Mouse (Mus musculus) granulocyte monocyte progenitor cell, adult 5-6 weeks (primary cell): Measurements from ENCODE around the gene Klk1b22. TPM values are rescaled to one million over a fixed set of nuclear protein-coding genes. Genes with fewer than 3 reads are reported as not detected.
A peak's percentile ranks its signal among the peaks of the same experiment; 100 is the strongest.
"Not testable (repeated sequence)": the region's sequence is repeated elsewhere in the genome, so short reads cannot be mapped to it uniquely, and the experiment has no call there.

Experiments
- ATAC-seq: replicated peaks from 2 replicates; pipeline ENCODE4 v1.8.0; 2016; ENCODE audit warnings: mild to moderate bottlenecking, moderate TSS enrichment, inconsistent platforms; ENCODE audit not compliant: poor library complexity, severe bottlenecking
- total RNA-seq, 2 experiments: library from RNA; stranded (forward) in 1 of 2; stranded (reverse) in 1 of 2; fragments of 200-712, 200-1000 nt in 1 of 2; fragments of >200 nt in 1 of 2; fragmentation: Nextera tagmentation in 1 of 2; gene quantifications; 2 replicates each; pipeline ENCODE4 v1.2.3; 2014 to 2017

The Klk1b22 gene
- total RNA-seq (2014; fragmentation: Nextera tagmentation) (not detected in 2 replicates), total RNA-seq (2017) (not detected in 2 replicates)

GRCm38 (mm10) chr7:44112373-44112772 lies at the start of gene Klk1b22:
Gene Klk1b22, plus strand, starts transcription at chr7:44112673.
- ATAC-seq, result no peak

- peak; percentile 79 for ATAC-seq
These were observed 40.4 kb upstream of the Klk1b22 start for GRCm38 (mm10) chr7:44072117-44072516.

DNA sequence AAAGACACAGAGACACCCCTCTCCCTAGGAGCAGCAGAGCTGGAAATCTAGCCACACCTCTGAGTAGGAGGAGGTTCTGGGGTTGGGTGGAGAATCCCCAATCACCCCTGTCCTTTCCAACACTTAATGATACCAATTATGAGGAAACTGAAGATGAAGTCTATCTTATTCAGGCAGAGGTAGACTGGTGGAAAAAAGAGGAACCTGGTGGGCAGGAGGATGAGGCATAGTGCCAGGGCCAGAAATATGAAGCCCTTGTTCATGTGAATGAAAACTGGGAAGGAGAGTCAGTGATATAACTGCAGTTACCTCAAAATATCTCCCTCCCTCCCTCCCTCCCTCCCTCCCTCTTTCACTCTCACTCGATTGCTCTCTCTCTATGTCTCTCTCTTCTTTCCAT lies 34.8 kb upstream of the Klk1b22 start:
- no peak for ATAC-seq

- ATAC-seq, result no peak
These were observed 16.4 kb upstream of the Klk1b22 start for GRCm38 (mm10) chr7:44096111-44096510.

- ATAC-seq, result not testable (repeated sequence)
These were observed 10.4 kb upstream of the Klk1b22 start, which contains the start of gene Klk1b21 for GRCm38 (mm10) chr7:44102028-44102427. Gene Klk1b21, plus strand, starts transcription at chr7:44102328.

DNA sequence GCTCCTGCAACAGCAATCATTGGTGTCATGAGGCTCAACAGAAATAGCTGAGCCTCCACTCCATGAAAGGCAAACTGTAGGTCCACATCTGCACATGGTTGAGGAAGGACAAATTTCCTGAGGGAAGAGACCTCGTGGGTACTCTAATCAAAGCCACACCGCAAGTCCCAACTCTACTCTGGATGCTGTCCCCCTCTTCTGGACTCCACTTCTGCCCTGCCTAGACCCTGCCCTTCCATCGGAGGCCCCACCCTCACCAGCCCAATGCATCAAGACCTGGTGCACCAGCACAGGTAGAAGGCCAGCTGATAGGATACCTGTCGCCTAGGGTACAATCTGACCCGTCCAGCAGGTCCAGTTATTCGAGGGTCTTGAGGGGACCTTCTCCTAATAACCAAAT lies 11.0 kb downstream of the Klk1b22 start:
- ATAC-seq, result no peak

DNA sequence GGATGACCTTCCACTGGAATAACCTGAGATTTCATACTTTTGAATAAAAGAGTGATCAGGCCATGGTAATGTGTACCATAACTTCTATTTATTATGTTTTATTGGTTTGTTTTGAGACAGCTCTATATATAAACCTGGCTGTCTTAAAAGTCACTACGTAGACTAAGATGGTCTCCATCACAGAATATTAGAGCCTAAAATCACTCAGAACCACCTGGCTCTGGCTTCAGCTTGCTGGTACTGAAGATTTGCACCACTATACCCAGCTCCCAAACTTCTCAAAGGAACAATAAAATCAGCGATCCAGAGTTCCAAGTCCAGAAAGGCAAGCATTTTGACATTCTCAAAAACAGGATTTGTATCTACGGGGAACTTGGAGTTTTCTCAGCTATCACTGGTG lies 24.0 kb downstream of the Klk1b22 start, which contains the start of gene Klk1b16:
TSS of gene Klk1b16 (plus strand) at position 301 of the 400 bp plus-strand sequence.
- no peak for ATAC-seq

Other genes with a start within 250 kb of the Klk1b22 start
- gene Klk4, start 231.5 kb upstream of the Klk1b22 start, total RNA-seq (2014; fragmentation: Nextera tagmentation), result not detected in 2 replicates
- not detected in 2 replicates for gene Klk4, start 231.5 kb upstream of the Klk1b22 start, total RNA-seq (2017)
- not detected in 2 replicates for gene Klk15, start 178.9 kb upstream of the Klk1b22 start, total RNA-seq (2014; fragmentation: Nextera tagmentation)
- gene Klk15, start 178.9 kb upstream of the Klk1b22 start, total RNA-seq (2017), result not detected in 2 replicates
- gene Klk1b8, start 162.0 kb upstream of the Klk1b22 start, total RNA-seq (2014; fragmentation: Nextera tagmentation), result not detected in 2 replicates
- gene Klk1b8, start 162.0 kb upstream of the Klk1b22 start, total RNA-seq (2017), result not detected in 2 replicates
- not detected in 2 replicates for gene Klk1b1, start 145.9 kb upstream of the Klk1b22 start, total RNA-seq (2014; fragmentation: Nextera tagmentation)
- not detected in 2 replicates for gene Klk1b1, start 145.9 kb upstream of the Klk1b22 start, total RNA-seq (2017)
- not detected in 2 replicates for gene Klk1b9, start 136.6 kb upstream of the Klk1b22 start, total RNA-seq (2014; fragmentation: Nextera tagmentation)
- not detected in 2 replicates for gene Klk1b9, start 136.6 kb upstream of the Klk1b22 start, total RNA-seq (2017)
- gene Klk1b11, start 116.8 kb upstream of the Klk1b22 start, total RNA-seq (2014; fragmentation: Nextera tagmentation), result not detected in 2 replicates
- not detected in 2 replicates for gene Klk1b11, start 116.8 kb upstream of the Klk1b22 start, total RNA-seq (2017)
- not detected in 2 replicates for gene Klk1b26, start 100.5 kb upstream of the Klk1b22 start, total RNA-seq (2014; fragmentation: Nextera tagmentation)
- gene Klk1b26, start 100.5 kb upstream of the Klk1b22 start, total RNA-seq (2017), result not detected in 2 replicates
- not detected in 2 replicates for gene Klk1b27, start 60.4 kb upstream of the Klk1b22 start, total RNA-seq (2014; fragmentation: Nextera tagmentation)
- gene Klk1b27, start 60.4 kb upstream of the Klk1b22 start, total RNA-seq (2017), result not detected in 2 replicates
- gene Klk1b21, start 10.3 kb upstream of the Klk1b22 start, total RNA-seq (2014; fragmentation: Nextera tagmentation), result not detected in 2 replicates
- not detected in 2 replicates for gene Klk1b21, start 10.3 kb upstream of the Klk1b22 start, total RNA-seq (2017)
- gene Klk1b16, start 24.1 kb downstream of the Klk1b22 start, total RNA-seq (2014; fragmentation: Nextera tagmentation), result not detected in 2 replicates
- gene Klk1b16, start 24.1 kb downstream of the Klk1b22 start, total RNA-seq (2017), result not detected in 2 replicates
- gene Klk1b24, start 75.6 kb downstream of the Klk1b22 start, total RNA-seq (2014; fragmentation: Nextera tagmentation), result not detected in 2 replicates
- not detected in 2 replicates for gene Klk1b24, start 75.6 kb downstream of the Klk1b22 start, total RNA-seq (2017)
- gene Klk1b3, start 85.5 kb downstream of the Klk1b22 start, total RNA-seq (2014; fragmentation: Nextera tagmentation), result not detected in 2 replicates
- not detected in 2 replicates for gene Klk1b3, start 85.5 kb downstream of the Klk1b22 start, total RNA-seq (2017)
- not detected in 2 replicates for gene Klk1b4, start 94.8 kb downstream of the Klk1b22 start, total RNA-seq (2014; fragmentation: Nextera tagmentation)
- gene Klk1b4, start 94.8 kb downstream of the Klk1b22 start, total RNA-seq (2017), result not detected in 2 replicates
- not detected in 2 replicates for gene Klk1b5, start 103.3 kb downstream of the Klk1b22 start, total RNA-seq (2014; fragmentation: Nextera tagmentation)
- not detected in 2 replicates for gene Klk1b5, start 103.3 kb downstream of the Klk1b22 start, total RNA-seq (2017)
- not detected in 2 replicates for gene Klk1, start 112.7 kb downstream of the Klk1b22 start, total RNA-seq (2014; fragmentation: Nextera tagmentation)
- not detected in 2 replicates for gene Klk1, start 112.7 kb downstream of the Klk1b22 start, total RNA-seq (2017)
- gene Gm36864, start 123.5 kb downstream of the Klk1b22 start, total RNA-seq (2014; fragmentation: Nextera tagmentation), result not detected in 2 replicates
- gene Gm36864, start 123.5 kb downstream of the Klk1b22 start, total RNA-seq (2017), result not detected in 2 replicates
- gene 1700028J19Rik, start 134.0 kb downstream of the Klk1b22 start, total RNA-seq (2014; fragmentation: Nextera tagmentation), result 1.2 TPM in 1 of 2 replicates, not detected in the other
- gene 1700028J19Rik, start 134.0 kb downstream of the Klk1b22 start, total RNA-seq (2017), result 0.67 TPM in 1 of 2 replicates, not detected in the other
- gene 2410002F23Rik, start 134.0 kb downstream of the Klk1b22 start, total RNA-seq (2014; fragmentation: Nextera tagmentation), result 95.5 and 132 TPM in 2 replicates
- 63.5 and 86.2 TPM in 2 replicates for gene 2410002F23Rik, start 134.0 kb downstream of the Klk1b22 start, total RNA-seq (2017)
- gene Acp4, start 144.7 kb downstream of the Klk1b22 start, total RNA-seq (2014; fragmentation: Nextera tagmentation), result not detected in 2 replicates
- 0.26 TPM in 1 of 2 replicates, not detected in the other for gene Acp4, start 144.7 kb downstream of the Klk1b22 start, total RNA-seq (2017)
- gene Gm15517, start 148.8 kb downstream of the Klk1b22 start, total RNA-seq (2014; fragmentation: Nextera tagmentation), result not detected in 2 replicates
- not detected in 2 replicates for gene Gm15517, start 148.8 kb downstream of the Klk1b22 start, total RNA-seq (2017)
- 2.5 and 3.7 TPM in 2 replicates for gene Clec11a, start 194.2 kb downstream of the Klk1b22 start, total RNA-seq (2014; fragmentation: Nextera tagmentation)
- gene Clec11a, start 194.2 kb downstream of the Klk1b22 start, total RNA-seq (2017), result 4.4 and 4.8 TPM in 2 replicates
- gene Shank1, start 197.6 kb downstream of the Klk1b22 start, total RNA-seq (2014; fragmentation: Nextera tagmentation), result not detected in 2 replicates
- not detected in 2 replicates for gene Shank1, start 197.6 kb downstream of the Klk1b22 start, total RNA-seq (2017)